Mouse (Mus musculus) brain, embryonic 14.5 days (tissue): ENCODE measurements around the gene Dnajb2.

ENCODE experiments used
- CTCF ChIP-seq: fragments of 200-500 bp; IDR thresholded peaks from 2 replicates; pipeline ENCODE4 v1.5.1; 2012; ENCODE audit warnings: inconsistent platforms, mild to moderate bottlenecking, moderate library complexity, borderline replicate concordance; ENCODE audit not compliant: insufficient read depth, insufficient read length; ENCODE audit errors: extremely low read depth
- POLR2A ChIP-seq: fragments of 200-500 bp; IDR thresholded peaks from 2 replicates; pipeline ENCODE4 v1.6.1; 2012; ENCODE audit warnings: mild to moderate bottlenecking, inconsistent platforms, borderline replicate concordance; ENCODE audit not compliant: poor library complexity, insufficient read depth, insufficient read length, severe bottlenecking; ENCODE audit errors: extremely low read depth

DNA sequence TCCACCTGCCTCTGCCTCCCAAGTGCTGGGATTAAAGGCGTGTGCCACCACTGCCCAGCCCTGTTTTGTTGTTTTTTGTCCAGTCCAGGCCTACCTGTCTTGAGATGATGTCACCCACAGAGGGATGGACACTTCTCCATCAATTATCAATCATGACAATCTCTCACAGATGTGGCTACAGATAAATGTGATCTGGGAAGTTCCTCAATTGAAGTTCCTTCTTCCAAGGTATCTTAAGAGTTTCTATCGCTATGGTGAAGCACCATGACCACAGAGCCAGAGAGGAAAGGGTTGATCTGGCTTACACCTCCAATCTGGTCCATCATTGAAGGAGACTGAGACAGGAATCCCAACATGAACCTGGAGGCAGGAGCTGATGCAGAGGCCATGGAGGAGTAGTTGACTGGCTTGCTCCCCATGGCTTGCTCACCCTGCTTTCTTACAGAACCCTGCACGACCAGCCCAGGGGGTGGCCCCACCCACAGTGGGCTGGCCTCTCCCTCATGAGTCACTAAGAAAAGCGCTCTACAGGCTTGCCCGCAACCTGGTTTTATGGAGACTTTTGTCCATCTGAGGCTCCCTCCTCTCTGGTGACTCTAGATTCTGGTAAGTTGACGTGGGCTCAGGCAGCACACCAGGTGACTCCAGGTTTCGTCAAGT is 5.7 kb upstream of the Dnajb2 start:
- TF ChIP-seq CTCF: no peak
- TF ChIP-seq POLR2A: no peak
